Mouse (Mus musculus) erythroblast, embryonic 14.5 days (primary cell): ENCODE results near the gene Reep6.

Experiments
- GATA1 ChIP-seq: IDR thresholded peaks from 2 replicates; pipeline ENCODE4 v1.6.1; 2012; ENCODE audit warnings: low read length, inconsistent platforms, mixed read lengths
- TAL1 ChIP-seq: IDR thresholded peaks from 3 replicates; pipeline ENCODE4 v1.6.1; 2012; ENCODE audit warnings: low read length, inconsistent platforms, mixed read lengths

DNA sequence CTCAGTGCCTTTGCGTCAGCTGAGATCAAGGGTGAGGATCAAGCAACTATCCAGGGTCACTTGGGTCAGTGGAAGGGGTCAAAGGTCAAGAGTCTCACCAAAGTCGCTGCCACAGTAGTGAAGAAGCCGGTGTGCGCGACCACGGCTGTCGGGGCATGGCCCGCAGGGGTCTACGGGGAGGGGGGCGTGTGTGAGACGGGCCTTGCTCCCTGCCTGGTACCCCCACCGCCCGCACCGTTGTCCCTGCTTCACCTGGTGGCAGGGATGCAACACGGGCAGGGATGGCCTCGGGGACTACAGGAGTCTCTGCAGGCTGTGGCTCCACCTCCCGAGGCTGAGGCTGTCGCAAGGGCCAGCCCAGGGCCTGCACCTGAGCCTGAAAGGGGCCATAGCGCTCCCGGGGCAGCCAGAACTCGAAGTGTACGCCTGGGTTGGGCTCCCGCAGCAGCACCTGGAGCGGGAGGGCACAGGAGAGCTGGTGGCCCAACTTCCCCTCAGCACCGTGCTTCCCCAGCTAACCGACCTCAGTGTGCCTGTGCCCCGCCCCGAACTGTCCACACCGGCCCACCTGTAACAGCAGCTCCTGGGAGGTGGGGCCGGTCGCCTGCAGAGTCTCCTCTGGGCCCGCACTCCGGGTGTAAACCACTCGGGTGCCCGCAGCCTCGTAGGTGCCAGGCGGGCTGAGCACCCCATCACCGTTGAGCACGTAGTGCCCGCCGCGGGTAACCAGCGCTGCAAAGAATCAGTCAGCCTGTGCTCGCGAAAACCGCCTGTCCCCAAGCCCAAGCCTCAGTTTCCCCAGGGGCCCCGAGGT, 11.9 kb downstream of the Reep6 start:
- TF ChIP-seq TAL1 (no peak), GATA1 (no peak)
